Mouse (Mus musculus) Patski (cell line): ENCODE data around the gene Zg16. TPM values are rescaled to one million over a fixed set of nuclear protein-coding genes. Genes with fewer than 3 reads are reported as not detected.

Experiments
- ATAC-seq: fragments of 100-300 bp; one replicate; pipeline ENCODE4 v1.8.0; 2021
- CTCF ChIA-PET: fragments of 350-600 bp; sonication (Branson Sonifier 250); formaldehyde crosslinking; loops from one replicate; lab custom pipeline; 2022; ENCODE audit warnings: inconsistent platforms; lab: Charles Lee
- POLR2A ChIA-PET: fragments of 350-600 bp; sonication (Branson Sonifier 250); formaldehyde crosslinking; loops from one replicate; lab custom pipeline; 2022; ENCODE audit warnings: antibody characterized with exemption, inconsistent platforms; lab: Charles Lee
- DNase-seq: peaks from one replicate; pipeline ENCODE4 v3.0.0-alpha.2; 2011; ENCODE audit warnings: low read depth, low spot score
- H3K27me3 ChIP-seq: fragments of 371-371 bp; one replicate; pipeline ENCODE4 v1.5.1; 2021
- CTCF ChIP-seq: fragments of 100-300 bp; IDR thresholded peaks from one replicate; pipeline ENCODE4 v1.5.1; 2021
- in situ Hi-C: fragments of 300-500 bp; cut with MboI; formaldehyde crosslinking; loops from 3 replicates; pipeline ENCODE4 v1.11.1; 2018; ENCODE audit warnings: low pct_unique_long_range_greater_than_20kb, mixed read lengths
- polyA plus RNA-seq: library from polyadenylated mRNA; unstranded; gene quantifications from one replicate; pipeline ENCODE4 v1.2.3, GENCODE M21; 2021

The Zg16 gene
- polyA plus RNA-seq, 1 experiment from 2014 or later = not detected

- H3K27me3 ChIP-seq = no peaks in the 10 kb centered on the region
- CTCF ChIA-PET = interaction anchor here (0.6 to 2.3 kb wide), 10 partner anchors 53 to 295 kb away, joined by 3 to 12 read pairs (median 3); partner anchors contain the start of genes Maz, Pagr1a and Pagr1b
- in situ Hi-C loops = no loop called here
- DNase-seq (peak; percentile 78), ATAC-seq (peak; percentile 64)
- POLR2A ChIA-PET = interaction anchor here (2.7 kb wide), 1 partner anchor 79 kb away, joined by 9 read pairs; no protein-coding TSS in a partner anchor
- peak; percentile 90 for TF ChIP-seq CTCF
Measured at GRCm38 (mm10) chr7:127104560-127105332, 17.6 kb upstream of the Zg16 start.

- ATAC-seq = no peak
Measured at GRCm38 (mm10) chr7:127103960-127104359, 16.8 kb upstream of the Zg16 start.

GRCm38 (mm10) chr7:127102148-127102547, 15.0 kb upstream of the Zg16 start:
- CTCF ChIA-PET = interaction anchor here (1.4 to 2.3 kb wide), 3 partner anchors 13 to 269 kb away, joined by 3 to 12 read pairs (median 5); partner anchors contain the start of genes Pagr1a and Pagr1b
- DNase-seq = no peak
- ATAC-seq = no peak
- in situ Hi-C loops = no loop called here
- POLR2A ChIA-PET = interaction anchor here (2.7 kb wide), 1 partner anchor 77 kb away, joined by 9 read pairs; no protein-coding TSS in a partner anchor
- no peak for TF ChIP-seq CTCF
- H3K27me3 ChIP-seq = no peaks in the 10 kb centered on the region

More at GRCm38 (mm10) chr7:127103960-127104359, 16.8 kb upstream of the Zg16 start:
- H3K27me3 ChIP-seq = no peaks in the 10 kb centered on the region
- POLR2A ChIA-PET = interaction anchor here (0.9 to 2.7 kb wide), 2 partner anchors 79 to 87 kb away, joined by 3 to 9 read pairs; partner anchors contain the start of gene Pagr1a
- in situ Hi-C loops = no loop called here
- CTCF ChIA-PET = interaction anchor here (0.6 to 2.3 kb wide), 11 partner anchors 52 to 294 kb away, joined by 3 to 12 read pairs (median 3); partner anchors contain the start of genes Maz, Pagr1a and Pagr1b
- TF ChIP-seq CTCF = no peak
- DNase-seq = no peak

- H3K27me3 ChIP-seq = no peaks in the 10 kb centered on the region
- in situ Hi-C loops = no loop called here
- TF ChIP-seq CTCF = no peak
- CTCF ChIA-PET = interaction anchor here (0.9 kb wide), 1 partner anchor 77 kb away, joined by 3 read pairs; no protein-coding TSS in a partner anchor
- DNase-seq (no peak), ATAC-seq (no peak)
- POLR2A ChIA-PET = interaction anchor here (2.7 kb wide), 1 partner anchor 76 kb away, joined by 9 read pairs; no protein-coding TSS in a partner anchor
Measured at GRCm38 (mm10) chr7:127101451-127102016, 14.4 kb upstream of the Zg16 start.

GRCm38 (mm10) chr7:127099528-127099927, 12.4 kb upstream of the Zg16 start:
- H3K27me3 ChIP-seq = no peaks in the 10 kb centered on the region
- in situ Hi-C loops = loop anchor here (10.0 kb wide), 1 partner anchor 135 kb away; no protein-coding TSS in a partner anchor
- ChIA-PET POLR2A (no interaction called here), CTCF (interaction anchor here (1.1 kb wide), 1 partner anchor 12 kb away, joined by 3 read pairs; no protein-coding TSS in a partner anchor)
- DNase-seq = no peak
- ATAC-seq = no peak
- TF ChIP-seq CTCF = no peak

GRCm38 (mm10) chr7:127098950-127099349, 11.8 kb upstream of the Zg16 start:
- TF ChIP-seq CTCF = no peak
- CTCF ChIA-PET = interaction anchor here (1.1 kb wide), 1 partner anchor 12 kb away, joined by 3 read pairs; no protein-coding TSS in a partner anchor
- in situ Hi-C loops = loop anchor here (10.0 kb wide), 1 partner anchor 134 kb away; no protein-coding TSS in a partner anchor
- ATAC-seq (no peak), DNase-seq (no peak)
- no peaks in the 10 kb centered on the region for H3K27me3 ChIP-seq
- POLR2A ChIA-PET = no interaction called here

- no peak for TF ChIP-seq CTCF
- ATAC-seq (no peak), DNase-seq (no peak)
- in situ Hi-C loops = loop anchor here (10.0 kb wide), 1 partner anchor 134 kb away; no protein-coding TSS in a partner anchor
- ChIA-PET CTCF (interaction anchor here (0.6 kb wide), 1 partner anchor 158 kb away, joined by 4 read pairs; no protein-coding TSS in a partner anchor), POLR2A (no interaction called here)
- H3K27me3 ChIP-seq = no peaks in the 10 kb centered on the region
Measured at GRCm38 (mm10) chr7:127098521-127098920, 11.4 kb upstream of the Zg16 start.

- POLR2A ChIA-PET = no interaction called here
- no peak for ATAC-seq
- CTCF ChIA-PET = interaction anchor here (0.7 kb wide), 1 partner anchor 18 kb away, joined by 3 read pairs; no protein-coding TSS in a partner anchor
Measured at GRCm38 (mm10) chr7:127096456-127096855, 9.3 kb upstream of the Zg16 start.

GRCm38 (mm10) chr7:127093914-127094313, 6.8 kb upstream of the Zg16 start:
- no peak for ATAC-seq
- POLR2A ChIA-PET = no interaction called here

More at GRCm38 (mm10) chr7:127096456-127096855, 9.3 kb upstream of the Zg16 start:
- TF ChIP-seq CTCF = no peak
- DNase-seq = no peak
- H3K27me3 ChIP-seq = no peaks in the 10 kb centered on the region
- in situ Hi-C loops = loop anchor here (10.0 kb wide), 1 partner anchor 132 kb away; no protein-coding TSS in a partner anchor

More at GRCm38 (mm10) chr7:127093914-127094313, 6.8 kb upstream of the Zg16 start:
- CTCF ChIA-PET = no interaction called here
- no peak for DNase-seq
- in situ Hi-C loops = loop anchor here (5.0 to 10.0 kb wide), 2 partner anchors 37 to 129 kb away; no protein-coding TSS in a partner anchor
- no peak for TF ChIP-seq CTCF
- no peaks in the 10 kb centered on the region for H3K27me3 ChIP-seq
